9 mouse cellular contexts compared by ENCODE assay signal in genomic region chr5:145041628-145042027, GRCm38 (mm10). TPM values are rescaled to one million over a fixed set of nuclear protein-coding genes. Genes with fewer than 3 reads are reported as not detected.
A peak's percentile ranks its signal among the peaks of the same experiment; 100 is the strongest.
DNase-seq lines count a peak whose midpoint lies in the region; ATAC-seq lines count a peak whose summit lies in the region.
"Had no signal": no experiment of that assay in that cellular context is flagged by ENCODE, and none has a peak within 500 bp of the region (broad histone marks: within the 10 kb centered on the region; RNA-seq: fewer than 3 reads in every experiment).

No protein-coding gene starts in this region.

- no peaks in the 10 kb centered on the region for H3K9me3 ChIP-seq in embryonic facial prominence, embryonic 11.5 days (replicated peaks; ENCODE audit: control insufficient read depth, low read length)

- H3K4me2 ChIP-seq in embryonic facial prominence, embryonic 11.5 days (ENCODE audit: low read depth, low read length): no peak overlapping the region

- no peaks in the 10 kb centered on the region for H3K4me1 ChIP-seq in embryonic facial prominence, embryonic 11.5 days (ENCODE audit: control insufficient read depth, insufficient read depth, low read length)

- ATAC-seq in embryonic facial prominence, embryonic 11.5 days (replicated peaks; ENCODE audit: insufficient number of reproducible peaks, low FRiP score, low TSS enrichment, low read depth): no peak

- H3K27me3 ChIP-seq in embryonic facial prominence, embryonic 11.5 days (ENCODE audit: control insufficient read depth, insufficient read depth, low read length): no peaks in the 10 kb centered on the region

- WGBS in embryonic facial prominence, embryonic 11.5 days: 42% methylated on average over 4 of the region's 4 CpGs

- no peak overlapping the region for H3K27ac ChIP-seq in embryonic facial prominence, embryonic 11.5 days (replicated peaks; ENCODE audit: low read depth, low read length)

- H3K9ac ChIP-seq in embryonic facial prominence, embryonic 11.5 days (replicated peaks; ENCODE audit: low read length): no peak overlapping the region

- no peaks in the 10 kb centered on the region for H3K36me3 ChIP-seq in embryonic facial prominence, embryonic 11.5 days (replicated peaks; ENCODE audit: control insufficient read depth, insufficient read depth, low read depth, low read length)

- peak; percentile 29 for DNase-seq in kidney, postnatal 4 days
- no peak for DNase-seq in kidney, adult 8-10 months
- peak; percentile 54 for DNase-seq in A20 (ENCODE audit: low read depth, low spot score)
- DNase-seq in ES-CJ7 (ENCODE audit: low read depth, low spot score): peak; percentile 69
- peak; percentile 42 for DNase-seq in embryonic facial prominence, embryonic 11.5 days (ENCODE audit: low spot score)
- DNase-seq in Muller cell, postnatal 12 days (ENCODE audit: inconsistent ontology term): no peak
- DNase-seq in gastrocnemius, postnatal 10 days: no peak
- DNase-seq in frontal cortex, postnatal 36 days (ENCODE audit: low spot score in 2 of 2): no peak
- DNase-seq: layer of hippocampus, postnatal 36 days had no signal

- H3K4me3 ChIP-seq in embryonic facial prominence, embryonic 11.5 days (ENCODE audit: low read depth, low read length): no peak overlapping the region

RNA-seq across cellular contexts. Expression of gene 1700018F24Rik, which starts 1.2 kb away (rescaled TPM):
- not detected in 2 replicates for polyA plus RNA-seq in embryonic facial prominence, embryonic 11.5 days (2014; fragmentation: Nextera tagmentation; extraction: Ambion mirVana)
- not detected for total RNA-seq in gastrocnemius, postnatal 10 days (2021)
- total RNA-seq: layer of hippocampus, postnatal 36 days had no signal

RNA-seq across cellular contexts. Expression of gene Gm4871, which starts 9.1 kb away (rescaled TPM):
- not detected in 2 replicates for polyA plus RNA-seq in embryonic facial prominence, embryonic 11.5 days (2014; fragmentation: Nextera tagmentation; extraction: Ambion mirVana)
- not detected for total RNA-seq in gastrocnemius, postnatal 10 days (2021)
- total RNA-seq: layer of hippocampus, postnatal 36 days had no signal

RNA-seq across cellular contexts. Expression of gene Arpc1a, which starts 42.0 kb away (rescaled TPM):
- 157 and 161 TPM in 2 replicates for polyA plus RNA-seq in embryonic facial prominence, embryonic 11.5 days (2014; fragmentation: Nextera tagmentation; extraction: Ambion mirVana)
- 10 to 100 TPM; 42.7 to 43.7 TPM for total RNA-seq in gastrocnemius, postnatal 10 days (2021)

RNA-seq across cellular contexts. Expression of gene Kpna7, which starts 42.2 kb away (rescaled TPM):
- polyA plus RNA-seq in embryonic facial prominence, embryonic 11.5 days (2014; fragmentation: Nextera tagmentation; extraction: Ambion mirVana): not detected in 2 replicates
- not detected for total RNA-seq in gastrocnemius, postnatal 10 days (2021)
- total RNA-seq: layer of hippocampus, postnatal 36 days had no signal

Comparison
In these comparisons a context has a peak if more than half of its experiments do, and no peak if none do; other contexts are left out.
1. DNase-seq: peak in kidney, postnatal 4 days (2 of 2), A20 (single experiment), ES-CJ7 (single experiment) and embryonic facial prominence, embryonic 11.5 days (single experiment); none in kidney, adult 8-10 months (0 of 2), Muller cell, postnatal 12 days (single experiment), gastrocnemius, postnatal 10 days (single experiment) and frontal cortex, postnatal 36 days (0 of 2).